Mouse (Mus musculus) adrenal gland (tissue): Measurements from ENCODE around the gene Rnf38.

ENCODE experiments used
- intact Hi-C: fragments of 180-260 bp; cut with DNase I; formaldehyde crosslinking; loops from one replicate; pipeline ENCODE4 v1.15.1; 2025

The Rnf38 gene

DNA sequence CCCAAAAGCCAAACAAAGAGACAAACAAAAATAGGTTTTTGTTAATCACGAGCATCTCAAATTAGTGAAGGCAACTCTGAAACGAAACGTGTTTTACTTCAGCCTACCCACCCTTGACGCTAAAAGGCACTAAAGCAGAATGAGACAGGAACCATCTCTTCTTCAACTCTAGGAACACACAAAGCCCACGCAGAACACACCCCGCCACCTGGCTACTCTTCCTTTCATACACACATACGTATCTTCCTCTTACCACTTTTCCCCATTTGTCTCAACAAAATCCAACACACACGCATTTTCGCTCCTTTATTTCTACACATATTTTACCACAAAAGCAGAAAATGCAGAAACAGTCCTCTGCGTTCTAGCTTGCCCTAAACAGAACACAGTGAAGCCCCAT, 8.5 kb downstream of the Rnf38 start:
- intact Hi-C loops = no loop called here

DNA sequence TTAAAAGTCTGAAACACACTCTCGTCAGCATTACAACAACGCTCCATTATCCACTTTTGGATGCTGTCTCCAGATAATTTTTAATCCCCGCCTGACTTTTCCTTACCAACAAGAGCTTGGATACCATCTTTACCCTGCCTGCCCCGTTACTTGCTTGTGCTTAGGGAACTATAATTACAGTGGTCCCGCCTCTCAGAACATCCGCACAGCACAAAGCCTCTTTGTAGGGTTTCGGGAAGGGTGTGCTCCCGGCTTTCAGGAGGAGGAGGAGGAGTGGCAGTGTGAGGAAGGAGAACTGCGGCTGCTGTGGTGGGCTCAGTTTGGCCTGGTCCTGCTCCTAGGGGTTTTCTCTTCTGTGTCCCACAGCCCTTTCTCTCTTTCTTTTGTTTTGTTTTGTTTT, 9.4 kb downstream of the Rnf38 start:
- intact Hi-C loops = no loop called here

DNA sequence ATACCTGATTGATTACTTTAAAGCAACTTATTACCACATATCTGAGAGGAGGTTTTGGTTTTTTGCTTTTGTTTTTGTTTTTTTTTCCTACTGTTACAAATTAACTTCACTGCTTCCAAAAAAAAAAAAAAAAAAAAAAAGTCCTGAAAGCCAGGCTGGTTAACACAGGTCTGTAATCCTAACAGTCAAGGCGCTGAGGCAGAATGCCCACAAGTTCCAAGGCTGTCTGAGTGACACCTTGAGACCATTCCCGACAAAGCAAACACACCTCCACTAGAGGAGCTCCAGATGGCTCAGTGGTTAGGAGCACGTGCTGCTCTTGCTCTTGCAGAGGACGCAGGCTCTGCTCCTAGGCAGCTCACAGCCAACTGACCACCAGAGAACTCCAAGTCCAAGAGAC, 10.1 kb downstream of the Rnf38 start:
- intact Hi-C loops = no loop called here

DNA sequence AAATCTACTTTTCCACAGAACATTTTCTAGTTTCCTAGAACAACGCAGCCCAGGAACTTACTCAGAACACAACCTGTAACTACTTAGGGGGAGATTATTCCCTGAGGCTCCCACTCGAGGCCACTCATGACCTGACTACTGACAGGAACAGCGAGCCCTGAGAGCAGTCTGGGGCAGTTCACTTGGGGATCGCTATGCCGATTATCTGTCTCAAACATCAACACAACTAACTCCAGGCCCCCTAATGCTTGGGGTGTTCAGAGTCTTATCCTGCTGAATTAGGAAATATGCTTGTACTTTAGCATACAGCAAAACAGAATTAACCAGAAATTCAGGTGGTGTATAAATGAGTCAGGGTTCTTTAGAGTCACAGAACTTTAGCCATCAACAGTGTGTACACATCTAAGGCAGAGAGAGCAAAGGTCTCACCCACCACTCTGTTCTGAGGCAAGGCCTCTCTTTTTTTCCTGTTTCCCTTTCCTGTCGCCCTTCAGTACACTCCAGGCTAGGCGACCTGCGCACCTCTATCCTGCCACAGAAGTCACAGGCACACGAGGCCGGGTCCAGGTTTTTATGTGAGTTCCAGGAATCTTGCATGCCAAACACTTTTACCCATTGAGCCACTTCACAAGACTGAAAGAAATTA, 16.7 kb downstream of the Rnf38 start:
- intact Hi-C loops = no loop called here

DNA sequence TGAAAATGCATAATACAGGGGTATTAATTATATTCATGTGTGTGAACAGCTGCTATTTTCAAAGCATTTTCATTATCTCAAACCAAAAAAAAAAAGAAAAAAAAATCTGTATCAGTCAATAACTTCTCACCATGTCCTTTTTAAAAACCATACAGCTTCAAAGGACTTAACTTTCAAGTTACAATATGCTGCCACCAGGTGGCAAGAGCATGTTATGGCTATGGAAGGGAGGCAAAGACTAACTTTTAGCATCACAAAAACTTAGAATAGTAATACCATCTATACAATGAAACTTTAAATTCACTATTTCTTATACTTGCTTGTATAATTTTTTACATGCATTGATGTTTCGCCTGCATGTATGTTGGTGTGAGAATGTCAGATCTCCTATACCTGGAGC, 33.6 kb downstream of the Rnf38 start:
- intact Hi-C loops = loop anchor here (10.0 kb wide), 1 partner anchor 95 kb away; no protein-coding TSS in a partner anchor

DNA sequence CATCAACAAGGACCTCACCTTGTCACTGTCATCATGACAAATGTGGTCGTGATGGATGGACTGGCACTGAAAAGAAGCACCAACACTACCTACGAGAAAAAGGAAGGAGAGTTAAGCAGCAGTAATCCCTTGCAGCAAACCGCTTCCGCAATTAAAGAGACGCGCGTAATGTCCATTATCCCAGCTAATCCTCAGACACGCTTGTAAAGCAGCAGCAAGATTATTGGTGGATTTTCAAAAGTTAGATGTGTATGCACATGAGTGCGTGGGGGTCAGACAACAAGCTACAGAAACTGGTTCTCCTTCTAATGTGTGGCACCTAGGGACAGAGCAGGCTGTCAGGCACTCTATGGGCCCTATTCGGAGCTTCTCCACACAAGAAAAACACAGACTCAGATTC, 46.2 kb downstream of the Rnf38 start:
- intact Hi-C loops = no loop called here

DNA sequence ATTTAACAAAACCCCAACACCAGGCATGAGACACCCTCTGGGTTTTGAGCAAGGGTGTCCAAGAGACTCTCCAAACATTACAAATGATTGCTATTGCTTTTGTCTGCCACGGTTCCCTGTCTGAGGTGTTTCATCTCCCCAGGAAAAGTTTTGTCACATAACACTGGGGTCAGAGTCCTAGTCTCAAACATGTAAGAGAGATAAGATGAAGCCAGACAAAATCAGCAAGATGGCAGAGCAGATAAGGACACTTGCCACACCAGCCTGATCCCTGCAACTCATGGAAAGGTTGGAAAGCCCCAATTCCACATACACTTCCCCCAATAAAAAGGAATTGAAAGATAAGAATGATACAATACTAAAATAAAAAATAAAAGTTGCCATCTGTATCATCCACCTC, 49.7 kb downstream of the Rnf38 start:
- intact Hi-C loops = no loop called here

DNA sequence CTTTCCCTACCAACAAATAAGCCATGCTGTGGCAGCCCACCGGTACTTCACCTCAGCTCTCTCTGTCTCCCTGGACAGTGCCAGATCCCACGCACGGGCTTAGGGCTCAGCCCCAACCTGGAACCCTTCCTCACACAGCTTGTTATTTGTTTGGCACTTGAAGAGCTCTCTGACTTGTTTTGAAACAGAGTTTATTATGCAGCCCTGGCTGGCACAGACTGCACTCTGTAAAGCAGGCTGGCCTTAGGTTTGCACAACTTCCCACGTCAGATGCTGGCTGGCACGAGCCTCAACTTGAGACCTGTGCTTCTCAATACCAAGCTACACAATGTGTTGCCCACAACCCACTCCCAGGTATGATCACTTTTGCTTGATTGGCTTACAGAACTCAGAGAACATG, 53.8 kb downstream of the Rnf38 start:
- intact Hi-C loops = no loop called here

DNA sequence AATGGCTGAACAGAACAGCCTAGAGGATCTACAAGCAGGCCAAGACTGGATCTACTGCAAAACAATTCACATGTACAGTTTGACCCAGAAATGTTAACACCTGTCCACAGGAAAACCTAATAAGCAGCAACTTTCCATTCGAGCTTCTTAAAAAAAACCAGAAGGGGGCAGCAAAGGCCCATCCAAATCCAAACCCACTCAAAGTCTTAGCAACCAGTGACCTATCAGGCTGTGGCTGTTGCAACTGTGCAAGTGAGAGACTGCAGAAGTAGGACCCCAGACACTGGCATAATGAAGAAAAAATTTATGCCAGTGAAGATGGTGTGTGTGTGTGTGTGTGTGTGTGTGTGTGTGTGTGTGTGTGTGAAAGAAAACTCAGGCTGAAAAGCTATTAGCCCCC, 60.4 kb downstream of the Rnf38 start:
- intact Hi-C loops = no loop called here

DNA sequence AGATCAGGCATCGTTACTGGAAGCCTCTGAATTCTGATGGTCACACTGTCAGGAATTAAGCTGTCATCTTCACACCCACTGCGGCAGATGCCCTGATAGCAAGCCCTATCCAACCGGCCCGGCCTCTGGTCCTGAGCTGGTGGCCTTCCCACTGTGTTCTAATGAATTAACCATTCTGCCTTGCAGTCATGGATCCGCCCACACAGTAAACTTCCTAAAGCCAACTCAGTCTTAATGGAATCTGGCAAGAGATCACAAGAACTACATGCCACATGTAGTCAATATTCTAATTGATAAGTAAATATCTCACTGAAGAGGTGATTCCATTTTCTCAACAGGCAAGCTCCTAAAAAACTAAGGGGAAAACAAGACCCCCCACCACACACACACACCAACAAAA, 60.9 kb downstream of the Rnf38 start:
- intact Hi-C loops = no loop called here

DNA sequence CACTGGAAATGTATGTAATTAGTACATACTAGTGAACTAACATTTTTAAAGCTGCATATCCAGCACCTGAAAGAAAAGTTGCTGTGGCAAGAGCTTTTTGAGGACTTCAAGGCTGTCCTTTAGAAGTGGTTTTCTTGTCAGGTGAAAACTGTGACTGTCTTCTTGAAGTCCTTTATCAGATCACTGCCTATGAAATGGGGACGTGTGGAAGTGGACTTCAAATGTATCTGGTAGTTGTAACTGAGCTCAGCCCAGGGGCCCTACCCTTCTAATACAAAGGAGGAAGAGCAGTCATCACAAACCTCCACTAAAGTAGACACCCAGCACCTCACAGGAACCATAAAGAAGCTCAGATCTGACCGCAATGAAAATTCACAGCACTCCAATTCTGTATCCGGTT, 63.7 kb downstream of the Rnf38 start:
- intact Hi-C loops = no loop called here

DNA sequence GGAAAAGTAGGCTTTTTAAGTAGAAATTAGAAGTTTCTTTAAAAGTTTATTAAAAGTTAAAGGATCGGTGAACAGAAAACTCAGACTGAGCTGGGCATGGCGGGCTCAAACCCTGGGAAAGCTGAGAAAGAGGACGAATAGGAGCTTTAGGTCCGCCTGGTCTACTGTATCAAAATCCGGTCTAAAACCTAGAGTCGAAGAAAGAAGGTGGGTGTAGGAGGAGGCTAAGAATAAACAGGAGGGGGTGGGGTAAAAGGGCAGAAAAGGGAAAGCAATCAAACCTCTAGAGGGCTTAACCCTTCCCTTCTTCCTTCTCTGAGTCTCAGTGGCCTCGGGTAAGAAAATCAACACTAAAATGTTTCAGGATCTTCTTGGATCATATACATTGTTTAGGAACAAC, 64.8 kb downstream of the Rnf38 start:
- intact Hi-C loops = no loop called here

DNA sequence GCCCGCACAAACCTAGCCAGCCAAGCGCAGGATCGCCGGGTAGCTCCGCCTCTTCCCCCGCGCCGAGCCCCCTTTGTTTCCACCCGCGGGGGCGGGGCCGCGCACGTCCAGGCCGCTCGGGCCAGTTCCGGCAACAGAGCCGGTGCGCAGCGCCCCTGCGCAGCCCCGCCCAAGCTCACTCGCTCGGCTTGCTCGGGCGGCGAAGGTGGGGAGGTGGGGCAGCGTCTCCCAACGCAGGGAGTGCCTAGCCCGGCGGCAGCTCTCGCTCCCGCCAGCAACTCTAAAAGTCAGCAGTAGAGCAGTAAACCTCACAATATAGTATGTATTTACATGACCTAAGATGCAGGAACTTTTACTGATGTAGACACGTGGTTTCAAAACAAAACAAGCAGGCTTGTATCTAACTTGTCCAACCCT, 65.3 kb downstream of the Rnf38 start:
- intact Hi-C loops = no loop called here

DNA sequence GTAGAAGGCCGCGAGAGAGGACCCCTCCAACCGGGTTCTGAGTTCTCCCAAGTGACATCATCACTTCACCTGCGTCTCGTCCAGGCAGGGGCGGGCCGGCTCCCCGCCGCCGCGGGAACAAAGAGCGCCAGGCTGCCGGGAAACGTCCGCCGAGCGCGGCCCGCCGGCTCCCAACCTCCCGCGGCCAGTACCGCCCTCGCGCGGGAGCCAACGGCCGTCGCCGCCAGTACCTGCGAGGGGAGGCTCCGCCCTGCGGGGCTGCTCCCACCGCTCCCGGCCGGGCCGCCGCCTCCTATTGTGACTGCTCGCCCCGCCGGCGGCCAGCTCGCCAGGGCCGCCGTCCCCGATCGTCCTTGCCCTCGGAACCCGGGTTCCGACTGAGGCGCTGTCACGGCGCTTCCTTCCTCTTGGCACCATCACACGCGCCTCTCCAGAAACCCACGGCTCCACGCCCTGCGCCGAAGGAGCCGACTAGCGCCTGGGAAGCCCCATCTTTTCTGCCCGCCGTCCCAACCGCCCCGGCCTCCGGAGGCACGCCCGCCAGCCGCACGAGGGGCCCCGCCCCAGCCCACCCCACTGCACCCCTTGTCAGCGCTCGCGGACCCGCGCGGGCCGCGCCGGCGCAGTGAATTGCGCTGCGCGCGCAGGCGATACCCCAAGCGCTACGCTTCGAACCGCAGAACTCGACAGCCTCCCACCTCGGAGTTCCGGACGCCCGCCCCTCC, 66.0 kb downstream of the Rnf38 start:
- intact Hi-C loops = no loop called here

DNA sequence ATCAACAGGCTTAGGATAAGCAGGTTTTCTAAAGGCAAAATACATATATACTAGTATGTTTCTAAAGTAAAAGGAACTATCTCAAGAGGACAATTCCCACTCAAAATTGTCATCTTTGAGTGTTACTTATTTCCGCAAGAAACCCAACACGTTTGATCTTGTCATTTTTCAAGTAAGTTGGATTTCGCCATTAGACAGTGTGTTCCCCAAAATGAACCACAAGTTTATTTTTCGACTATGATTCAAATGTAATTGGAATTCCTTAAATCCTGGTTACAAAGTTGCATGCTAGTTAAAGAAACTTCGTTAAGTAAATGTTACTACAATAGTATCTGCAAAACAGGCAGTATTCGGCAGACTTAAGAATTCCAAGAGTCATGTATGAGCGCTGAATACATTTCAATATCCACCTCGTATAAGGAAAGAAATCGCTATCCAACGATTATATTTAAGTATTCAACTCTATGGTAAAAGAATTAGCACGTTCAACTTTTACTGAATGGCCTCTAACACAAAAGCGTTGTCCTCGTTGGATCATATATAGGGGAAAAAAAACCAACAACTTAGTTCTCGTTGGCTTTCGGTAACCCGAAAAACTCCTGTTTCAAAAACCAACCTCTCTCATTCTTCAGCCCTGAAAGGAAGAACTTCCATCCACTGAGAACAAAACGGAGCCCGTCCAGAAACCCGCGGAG, 66.7 kb downstream of the Rnf38 start:
- intact Hi-C loops = no loop called here

DNA sequence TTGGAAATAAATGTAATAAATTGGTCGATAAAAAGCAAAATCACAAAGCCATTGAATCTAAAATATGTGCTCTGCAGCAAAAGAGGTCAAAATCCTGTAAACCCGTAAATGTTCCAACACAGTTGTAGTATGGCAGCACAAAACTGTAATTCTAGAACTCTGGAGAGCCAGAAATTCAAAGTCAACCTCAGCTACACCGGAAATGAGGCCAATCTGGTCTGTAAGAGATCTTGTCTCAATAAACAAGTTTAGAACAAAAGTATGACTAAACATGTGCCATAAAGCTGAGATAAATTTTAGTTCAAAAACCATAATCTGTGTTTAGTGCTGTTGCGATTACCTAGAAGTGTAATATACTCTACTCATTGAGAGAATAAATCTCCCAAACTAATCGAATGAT, 69.0 kb downstream of the Rnf38 start:
- intact Hi-C loops = no loop called here

DNA sequence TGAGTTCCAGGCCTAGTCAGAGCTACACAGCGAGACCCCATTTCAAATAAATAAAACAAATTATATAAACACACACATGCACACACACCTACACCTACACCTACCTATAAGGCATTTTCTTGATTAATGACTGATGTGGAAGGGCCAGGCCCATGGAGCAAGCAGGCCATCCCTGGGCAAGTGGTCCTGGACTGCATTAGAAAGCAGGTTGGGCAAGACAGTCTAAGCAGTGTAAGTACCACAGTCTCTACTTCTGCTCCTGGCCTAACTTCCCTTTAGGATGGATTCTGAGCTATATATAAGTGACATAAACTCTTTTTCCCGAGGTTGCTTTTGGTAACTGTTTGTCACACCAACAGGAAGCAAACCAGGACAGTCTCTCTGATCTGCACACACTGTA, 70.6 kb downstream of the Rnf38 start:
- intact Hi-C loops = no loop called here

DNA sequence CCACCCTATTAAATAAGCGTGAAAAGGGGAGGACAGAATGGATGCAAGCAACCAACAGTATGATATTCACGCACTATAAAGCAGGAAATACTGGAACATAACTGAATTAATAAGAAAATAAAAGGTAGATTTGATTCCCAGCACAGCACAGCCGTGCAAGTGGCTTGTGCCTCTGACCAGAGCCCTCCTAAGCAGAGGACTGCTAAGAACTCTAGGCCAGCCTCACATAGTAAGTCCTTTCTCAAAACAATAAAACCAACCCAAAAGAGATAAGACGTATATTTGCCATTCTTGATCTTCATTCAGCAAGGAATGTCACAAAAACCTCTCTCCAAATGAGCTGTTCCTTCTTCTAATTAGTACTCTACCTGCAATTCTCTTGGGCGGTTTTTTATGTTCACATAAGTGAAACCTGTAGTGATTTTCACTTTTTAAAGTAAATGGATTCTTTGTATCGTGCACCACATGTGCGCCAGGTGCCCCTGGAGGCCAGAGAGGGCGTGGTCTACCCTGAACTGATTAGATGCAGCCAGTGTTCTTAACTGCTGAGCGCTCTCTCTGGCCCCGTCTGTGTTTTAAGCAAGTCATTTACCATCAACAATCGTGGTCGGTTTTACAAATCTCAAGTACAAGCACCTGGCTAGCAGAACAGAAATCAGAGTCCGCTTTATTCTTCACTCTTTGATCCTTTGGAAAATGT, 72.4 kb downstream of the Rnf38 start:
- intact Hi-C loops = no loop called here

DNA sequence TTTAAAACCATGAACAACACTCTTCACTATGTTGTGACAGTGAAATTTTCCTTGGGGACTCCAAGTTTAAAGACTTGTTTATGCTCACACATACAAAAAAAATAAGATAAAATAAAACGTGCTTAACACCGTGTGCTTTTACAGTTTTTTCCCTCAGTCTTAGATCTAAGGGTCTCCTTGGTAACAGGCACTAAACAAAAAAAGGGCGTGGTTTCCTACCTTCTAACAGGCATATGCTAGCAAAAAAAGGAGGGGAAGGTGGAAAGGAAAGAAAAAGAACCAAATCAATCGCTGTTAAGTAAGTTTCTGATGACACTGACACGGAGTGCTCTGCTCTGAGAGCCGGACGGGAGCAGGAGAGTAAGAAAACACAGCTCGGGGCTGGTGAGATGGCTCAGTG, 73.8 kb downstream of the Rnf38 start:
- intact Hi-C loops = no loop called here

DNA sequence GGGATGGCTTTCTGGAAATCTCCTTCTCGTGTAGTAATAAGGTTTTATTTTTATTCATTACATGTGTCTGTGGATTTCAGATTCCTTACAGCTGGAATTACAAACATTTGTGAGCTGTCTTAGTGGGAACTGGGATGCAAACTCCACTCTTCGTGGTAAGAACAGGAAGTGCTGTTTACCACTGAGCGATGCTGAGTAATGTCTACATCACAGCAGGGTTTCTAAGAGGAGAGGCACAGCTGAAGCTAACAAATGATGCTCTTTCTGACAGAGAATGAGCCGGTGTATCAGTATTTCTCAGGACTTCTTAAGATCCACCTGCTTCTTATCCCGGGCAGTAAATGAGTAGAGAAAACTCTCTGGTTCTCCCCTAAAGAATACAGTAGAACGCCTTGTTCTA, 77.1 kb downstream of the Rnf38 start:
- intact Hi-C loops = no loop called here

DNA sequence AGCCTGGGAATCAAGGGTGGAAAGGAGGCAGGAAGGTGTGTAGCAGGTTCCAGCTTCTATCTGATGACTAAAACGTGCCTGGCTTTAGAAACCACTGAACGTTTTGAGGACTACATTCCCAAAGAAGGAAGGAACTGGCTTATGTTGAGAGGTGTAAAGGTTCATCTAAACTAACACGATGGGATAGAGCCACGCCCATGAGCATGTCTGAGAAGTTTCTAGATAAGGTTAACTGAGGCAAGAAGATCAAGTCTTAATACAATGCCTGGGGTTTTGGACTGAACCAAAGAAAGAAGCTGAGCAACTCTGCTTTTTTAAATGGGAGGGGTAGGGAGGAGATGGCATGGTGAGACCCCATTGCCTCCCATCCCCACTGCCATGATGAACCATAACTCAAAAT, 78.7 kb downstream of the Rnf38 start:
- intact Hi-C loops = no loop called here

DNA sequence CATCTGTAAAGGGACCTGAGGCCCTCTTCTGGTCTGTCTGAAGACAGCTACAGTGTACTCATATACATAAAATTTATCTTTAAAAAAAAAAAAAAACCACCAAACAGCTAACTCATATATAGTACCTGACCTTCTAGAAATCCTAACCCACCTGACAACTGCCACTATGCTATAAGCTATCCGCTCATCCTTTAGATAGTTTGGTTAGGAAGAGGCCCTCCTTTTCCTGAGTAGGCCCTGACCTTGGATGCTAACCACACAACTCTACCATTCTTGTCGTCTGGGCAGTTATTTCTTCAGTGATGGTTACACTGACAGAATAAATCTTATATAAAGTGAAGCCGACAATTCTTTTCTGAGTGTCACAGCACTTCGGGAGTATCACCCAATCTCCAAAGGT, 80.7 kb downstream of the Rnf38 start:
- intact Hi-C loops = no loop called here
